Mouse (Mus musculus) hindbrain, embryonic 14.5 days (tissue): ENCODE measurements around the gene Focad. TPM values are rescaled to one million over a fixed set of nuclear protein-coding genes. Genes with fewer than 3 reads are reported as not detected.

Source experiments
- ATAC-seq: fragments of 200-750 bp; cut with Nextera tagmentation; 2 replicates; pipeline ENCODE4 v1.8.0; 2017; ENCODE audit warnings: moderate number of reproducible peaks, mild to moderate bottlenecking, moderate TSS enrichment, moderate library complexity; ENCODE audit not compliant: low FRiP score
- DNase-seq: peaks from one replicate; pipeline ENCODE4 v3.0.0-alpha.2; 2015; ENCODE audit warnings: low spot score
- H3K27ac ChIP-seq: fragments of 300-500 bp; sonication (generic); 2 replicates; pipeline ENCODE4 v1.5.1; 2014; ENCODE audit warnings: mild to moderate bottlenecking, moderate library complexity
- H3K27me3 ChIP-seq: fragments of 300-500 bp; sonication (generic); 2 replicates; pipeline ENCODE4 v1.6.1; 2014; ENCODE audit warnings: mild to moderate bottlenecking, low read length, mixed read lengths; ENCODE audit not compliant: control insufficient read depth, insufficient read depth
- H3K36me3 ChIP-seq: fragments of 300-500 bp; sonication (generic); replicated peaks from 2 replicates; pipeline ENCODE4 v1.6.1; 2014; ENCODE audit not compliant: control insufficient read depth, insufficient read depth
- H3K4me1 ChIP-seq: fragments of 300-500 bp; sonication (generic); replicated peaks from 2 replicates; pipeline ENCODE4 v1.6.1; 2014; ENCODE audit warnings: antibody characterized with exemption, low read length, mixed read lengths; ENCODE audit not compliant: control insufficient read depth, insufficient read depth
- H3K4me2 ChIP-seq: fragments of 300-500 bp; sonication (generic); replicated peaks from 2 replicates; pipeline ENCODE4 v1.6.1; 2014; ENCODE audit warnings: mild to moderate bottlenecking, moderate library complexity
- H3K4me3 ChIP-seq: fragments of 300-500 bp; sonication (generic); replicated peaks from 2 replicates; pipeline ENCODE4 v1.5.1; 2014; ENCODE audit warnings: mild to moderate bottlenecking, low read length
- H3K9ac ChIP-seq: fragments of 300-500 bp; sonication (generic); 2 replicates; pipeline ENCODE4 v1.6.1; 2014
- H3K9me3 ChIP-seq: fragments of 300-500 bp; sonication (generic); 2 replicates; pipeline ENCODE4 v1.6.1; 2016; ENCODE audit warnings: low read length; ENCODE audit not compliant: control insufficient read depth
- WGBS: fragments of 180-500 bp; shearing (Covaris S2); extraction: QIAGEN DNeasy Blood & Tissue Kit; methylation state at CpG from one replicate; pipeline ENCODE4 v1.1.7; 2014; 5-methylcytosine and 5-hydroxymethylcytosine counted together
- polyA plus RNA-seq: library from polyadenylated mRNA; unstranded; fragments of >200 nt; fragmentation: Nextera tagmentation; extraction: Ambion mirVana; gene quantifications from 2 replicates; pipeline ENCODE4 v1.2.1, GENCODE M21; 2014

The Focad gene
- polyA plus RNA-seq, 1 experiment from 2014 or later = 15.2 TPM

- no peak overlapping the region for H3K4me2 ChIP-seq
- no peaks in the 10 kb centered on the region for H3K9me3 ChIP-seq
- H3K27ac ChIP-seq = no peak overlapping the region
- WGBS = 78% methylated on average over 5 of the region's 5 CpGs
- H3K4me1 ChIP-seq = no peaks in the 10 kb centered on the region; the same call in 1 of the 2 replicates
- DNase-seq (no peak), ATAC-seq (no peak)
- no peak overlapping the region for H3K9ac ChIP-seq
- no peaks in the 10 kb centered on the region for H3K36me3 ChIP-seq
- no peaks in the 10 kb centered on the region for H3K27me3 ChIP-seq
- no peak overlapping the region for H3K4me3 ChIP-seq
Measured at GRCm38 (mm10) chr4:88194256-88194655, 99.8 kb downstream of the Focad start.

DNA sequence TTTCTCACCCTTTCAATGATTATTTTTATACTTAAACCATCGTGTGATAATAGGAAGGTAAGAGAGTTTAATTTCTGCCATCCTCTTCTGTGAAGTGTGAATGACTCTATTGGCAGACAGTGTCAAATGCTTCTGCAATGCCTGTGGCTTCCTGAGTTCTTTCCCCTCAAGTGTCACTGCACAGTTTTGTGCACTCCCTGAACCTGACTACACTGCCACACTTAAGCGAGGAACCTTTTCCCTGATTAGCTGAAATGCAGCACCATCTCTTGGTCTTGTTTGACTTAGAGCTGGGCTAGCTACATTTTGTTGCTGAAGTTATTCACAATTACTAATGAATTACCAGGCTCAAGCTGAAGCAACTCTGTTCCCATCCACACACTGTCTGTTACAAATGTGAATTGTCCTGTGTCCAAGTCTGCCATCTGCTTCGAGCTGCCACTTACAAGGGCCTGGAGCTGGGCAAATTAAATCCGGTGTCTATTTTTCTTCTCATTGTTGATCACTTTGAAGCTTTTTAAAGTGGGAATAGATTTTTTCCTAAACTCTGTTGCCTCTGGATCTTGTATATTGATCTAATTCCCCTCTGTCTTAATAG lies 101.6 kb downstream of the Focad start:
- Histone ChIP-seq H3K4me1 (no peaks in the 10 kb centered on the region; the same call in 1 of the 2 replicates), H3K36me3 (no peaks in the 10 kb centered on the region), H3K4me2 (no peak overlapping the region), H3K27me3 (no peaks in the 10 kb centered on the region), H3K9me3 (no peaks in the 10 kb centered on the region), H3K9ac (no peak overlapping the region), H3K27ac (peak overlapping the region; percentile 63; the same call in 1 of the 2 replicates), H3K4me3 (no peak overlapping the region)
- DNase-seq = no peak
- 78% methylated on average over 4 of the region's 4 CpGs for WGBS
- no peak for ATAC-seq

DNA sequence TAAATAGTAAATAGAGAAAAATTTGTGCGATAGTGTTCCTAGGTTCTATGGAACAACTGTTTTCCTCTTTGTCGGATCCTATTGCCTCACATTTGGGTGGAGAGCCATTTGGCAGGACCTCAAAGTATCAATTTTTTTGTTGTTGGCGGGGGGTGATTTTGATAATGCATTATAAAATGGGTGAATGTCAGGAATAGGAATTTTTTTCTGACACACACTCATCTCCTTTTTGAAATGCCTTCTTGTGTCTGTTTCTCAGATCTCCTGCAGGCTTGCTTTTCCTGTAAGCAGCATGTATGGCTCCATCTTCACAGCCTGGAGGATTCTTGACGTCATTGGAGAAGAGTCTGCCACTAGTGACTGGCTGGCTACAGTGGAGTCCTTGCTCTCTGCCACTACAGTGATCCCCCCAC lies 102.1 kb downstream of the Focad start:
- no peaks in the 10 kb centered on the region for H3K9me3 ChIP-seq
- 0 out of 2 replicates have a peak overlapping the region, but pooled peaks have one; percentile 63 for H3K27ac ChIP-seq
- H3K27me3 ChIP-seq = no peaks in the 10 kb centered on the region
- H3K4me2 ChIP-seq = no peak overlapping the region
- no peaks in the 10 kb centered on the region; the same call in 1 of the 2 replicates for H3K4me1 ChIP-seq
- DNase-seq (no peak), ATAC-seq (no peak)
- WGBS = 71% methylated on average over 4 of the region's 4 CpGs
- H3K4me3 ChIP-seq = no peak overlapping the region
- no peaks in the 10 kb centered on the region for H3K36me3 ChIP-seq
- no peak overlapping the region for H3K9ac ChIP-seq

DNA sequence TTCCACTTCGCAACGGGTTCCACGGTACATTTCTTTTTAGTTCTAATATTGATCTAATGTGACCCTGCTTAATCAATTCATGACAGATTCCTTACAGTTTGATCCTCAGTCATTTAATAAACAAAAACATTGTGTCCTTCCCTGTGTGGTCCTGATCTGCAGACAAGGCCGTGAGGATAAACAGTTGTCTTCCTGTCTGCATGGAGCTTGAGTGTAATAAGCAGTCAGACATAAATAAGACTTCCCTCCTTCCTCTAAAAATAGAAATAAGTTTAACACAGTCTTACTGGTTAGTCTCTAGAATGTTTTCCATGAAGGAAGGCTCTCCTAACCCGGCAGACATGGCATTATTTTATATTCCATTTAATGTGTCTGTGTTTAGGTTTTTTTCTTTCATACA lies 102.8 kb downstream of the Focad start:
- no peaks in the 10 kb centered on the region for H3K27me3 ChIP-seq
- DNase-seq (no peak), ATAC-seq (no peak)
- no peak overlapping the region for H3K4me2 ChIP-seq
- H3K4me1 ChIP-seq = no peaks in the 10 kb centered on the region; the same call in 1 of the 2 replicates
- 82% methylated on average over 5 of the region's 5 CpGs for WGBS
- no peak overlapping the region for H3K27ac ChIP-seq
- H3K9ac ChIP-seq = no peak overlapping the region
- no peaks in the 10 kb centered on the region for H3K9me3 ChIP-seq
- no peaks in the 10 kb centered on the region for H3K36me3 ChIP-seq
- no peak overlapping the region for H3K4me3 ChIP-seq

GRCm38 (mm10) chr4:88199186-88199585 lies 104.8 kb downstream of the Focad start:
- DNase-seq = no peak
- H3K9me3 ChIP-seq = no peaks in the 10 kb centered on the region
- 83% methylated on average over 1 of the region's 1 CpGs for whole genome bisulfite sequencing
- H3K4me2 ChIP-seq = no peak overlapping the region
- no peaks in the 10 kb centered on the region for H3K27me3 ChIP-seq
- ATAC-seq = no peak
- H3K9ac ChIP-seq = no peak overlapping the region
- no peak overlapping the region for H3K4me3 ChIP-seq
- H3K36me3 ChIP-seq = no peaks in the 10 kb centered on the region
- H3K27ac ChIP-seq = no peak overlapping the region
- no peaks in the 10 kb centered on the region; the same call in 1 of the 2 replicates for H3K4me1 ChIP-seq

DNA sequence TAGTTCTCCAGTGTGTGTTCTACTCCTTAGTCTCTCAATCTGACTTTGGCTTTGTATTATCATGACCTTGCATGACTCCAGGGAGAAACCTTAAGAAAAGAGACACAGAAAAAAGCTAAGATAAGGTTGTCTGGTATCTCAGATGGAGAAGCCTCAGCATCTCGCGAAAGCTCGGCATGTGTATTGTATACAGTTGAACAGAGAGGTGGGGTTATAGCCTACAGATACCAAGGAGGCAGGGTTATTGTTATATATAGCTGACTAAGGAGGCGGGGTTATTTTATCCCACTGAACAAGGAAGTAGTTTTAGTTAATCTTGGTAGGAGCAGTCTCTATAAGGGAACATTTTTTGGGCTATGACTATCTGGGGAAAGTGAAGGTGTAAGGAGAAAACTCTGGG lies 106.6 kb downstream of the Focad start:
- Histone ChIP-seq H3K27ac (no peak overlapping the region), H3K9me3 (no peaks in the 10 kb centered on the region), H3K27me3 (no peaks in the 10 kb centered on the region), H3K4me3 (no peak overlapping the region), H3K4me1 (no peaks in the 10 kb centered on the region; the same call in 1 of the 2 replicates), H3K36me3 (no peaks in the 10 kb centered on the region), H3K4me2 (no peak overlapping the region), H3K9ac (no peak overlapping the region)
- no peak for ATAC-seq
- DNase-seq = no peak
- 98% methylated on average over 4 of the region's 4 CpGs for WGBS

DNA sequence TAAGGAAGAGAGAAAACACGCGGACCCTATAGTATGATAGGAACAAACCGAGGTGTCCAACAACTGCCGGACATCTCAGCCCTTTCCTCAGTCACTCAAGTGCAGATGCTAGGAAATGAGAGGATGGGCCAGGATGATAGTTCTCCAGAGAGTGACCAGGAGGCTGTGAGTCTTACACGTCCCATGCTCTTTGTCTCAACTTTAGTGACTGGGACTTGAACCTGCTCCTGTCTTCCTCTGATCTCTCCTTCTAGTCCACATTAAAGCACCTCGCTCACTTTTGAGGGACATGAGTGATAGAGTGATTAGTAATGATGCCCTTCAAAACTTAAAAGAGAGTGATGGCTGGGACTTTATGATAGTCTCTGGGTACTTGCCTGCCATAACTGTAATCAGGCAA lies 114.2 kb downstream of the Focad start:
- H3K9me3 ChIP-seq = no peaks in the 10 kb centered on the region
- peaks cover 20% of the 10 kb centered on the region for H3K4me1 ChIP-seq
- no peaks in the 10 kb centered on the region for H3K36me3 ChIP-seq
- DNase-seq (no peak), ATAC-seq (no peak)
- 94% methylated on average over 6 of the region's 6 CpGs for WGBS
- H3K4me2 ChIP-seq = no peak overlapping the region
- no peak overlapping the region for H3K9ac ChIP-seq
- H3K27me3 ChIP-seq = no peaks in the 10 kb centered on the region
- H3K4me3 ChIP-seq = no peak overlapping the region
- H3K27ac ChIP-seq = no peak overlapping the region

- H3K4me2 ChIP-seq = no peak overlapping the region
- peak; percentile 38 for ATAC-seq
Measured at GRCm38 (mm10) chr4:88209351-88209814, 115.0 kb downstream of the Focad start.

GRCm38 (mm10) chr4:88210602-88211001 lies 116.2 kb downstream of the Focad start:
- H3K4me3 ChIP-seq = no peak overlapping the region
- H3K4me1 ChIP-seq = peaks cover 20% of the 10 kb centered on the region
- no peaks in the 10 kb centered on the region for H3K9me3 ChIP-seq
- 68% methylated on average over 6 of the region's 6 CpGs for WGBS
- no peak for DNase-seq
- no peaks in the 10 kb centered on the region for H3K27me3 ChIP-seq
- H3K36me3 ChIP-seq = no peaks in the 10 kb centered on the region
- no peak for ATAC-seq
- no peak overlapping the region for H3K4me2 ChIP-seq
- peak overlapping the region; percentile 67 for H3K27ac ChIP-seq
- no peak overlapping the region for H3K9ac ChIP-seq

More at GRCm38 (mm10) chr4:88209351-88209814, 115.0 kb downstream of the Focad start:
- no peak overlapping the region for H3K9ac ChIP-seq
- no peak for DNase-seq
- WGBS = 49% methylated on average over 3 of the region's 3 CpGs
- H3K4me3 ChIP-seq = no peak overlapping the region
- H3K36me3 ChIP-seq = no peaks in the 10 kb centered on the region
- H3K27me3 ChIP-seq = no peaks in the 10 kb centered on the region
- peaks cover 20% of the 10 kb centered on the region for H3K4me1 ChIP-seq
- peak overlapping the region; percentile 67; the same call in 1 of the 2 replicates for H3K27ac ChIP-seq
- H3K9me3 ChIP-seq = no peaks in the 10 kb centered on the region
